Mouse (Mus musculus): ENCODE data around the gene Rara.

DNA sequence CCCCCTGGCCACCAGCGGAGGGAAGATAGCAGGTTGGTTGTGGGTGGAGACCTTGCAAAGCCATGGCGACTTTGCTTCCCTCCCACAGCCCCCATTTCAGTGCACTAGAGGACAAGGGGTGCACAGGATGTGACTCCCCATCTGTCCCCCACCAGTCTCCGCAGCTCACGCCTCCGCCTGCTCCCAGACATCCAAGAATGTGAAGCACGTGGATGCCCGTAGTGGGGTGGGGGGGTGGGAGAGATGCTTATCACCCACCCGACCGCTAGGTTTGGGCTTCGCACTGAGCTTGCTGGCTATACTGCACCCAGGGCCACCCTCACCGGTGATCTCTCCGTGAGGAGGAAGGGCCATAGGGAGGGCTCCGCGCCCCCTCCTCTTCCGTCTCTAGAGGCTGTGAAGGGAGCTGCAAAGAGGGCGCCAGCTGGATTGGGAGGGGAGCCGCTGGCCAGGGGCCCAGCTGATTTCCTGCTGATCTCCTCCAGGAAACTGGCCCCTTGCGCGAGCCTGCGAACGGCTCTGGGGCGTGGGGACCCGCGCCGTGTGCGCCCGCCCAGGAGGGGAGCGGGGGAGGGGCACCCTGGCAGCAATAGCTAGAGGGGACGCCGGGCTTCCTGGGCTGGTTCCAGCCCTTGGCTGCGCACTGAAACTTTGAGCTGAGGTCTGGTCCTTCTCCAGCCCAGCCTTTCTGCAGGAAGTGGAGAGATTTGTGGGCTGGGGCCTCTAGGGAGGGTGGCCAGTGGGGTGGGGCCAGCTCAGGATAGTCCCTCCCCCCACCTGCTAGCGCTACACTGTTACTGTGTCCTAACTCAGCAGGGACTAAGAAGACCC, 35.8 kb downstream of the Rara start:
- no peak for TF ChIP-seq MAX (IDR thresholded peaks at IDR 0.05; ENCODE audit: low read length)
- no peak for TF ChIP-seq CTCF (IDR thresholded peaks at IDR 0.05 in 2 of 3, conservative IDR thresholded peaks at IDR 0.05 in 1 of 3; ENCODE audit: control insufficient read depth in 1 of 3, insufficient read depth in 1 of 3, low read depth in 2 of 3, low read length in 3 of 3, poor library complexity in 1 of 3, severe bottlenecking in 1 of 3)
- TF ChIP-seq ELF1 (IDR thresholded peaks at IDR 0.05; ENCODE audit: low read depth, low read length): no peak
- no peak for TF ChIP-seq GABPA (IDR thresholded peaks at IDR 0.05; ENCODE audit: low read depth, low read length)
- no peak for TF ChIP-seq POLR2AphosphoS2 (IDR thresholded peaks at IDR 0.05; ENCODE audit: low read length)
- peak; percentile 25; the same call in 1 of the 2 replicates for TF ChIP-seq ETS1 (IDR thresholded peaks at IDR 0.05; ENCODE audit: low read depth, low read length)
- TF ChIP-seq EP300 (IDR thresholded peaks at IDR 0.05; ENCODE audit: low read depth in 1 of 2, low read length in 2 of 2): no peak
- TF ChIP-seq POLR2A (IDR thresholded peaks at IDR 0.05; ENCODE audit: control insufficient read depth in 1 of 2, insufficient read depth in 1 of 2, low read depth in 1 of 2, low read length in 2 of 2, poor library complexity in 1 of 2): no peak
